ENCODE assay signal across 17 mouse cellular contexts in genomic region chr4:5486786-5487185, GRCm38 (mm10).
"Had no signal": no experiment of that assay in that cellular context is flagged by ENCODE, and none has a peak within 500 bp of the region (broad histone marks: within the 10 kb centered on the region; RNA-seq: fewer than 3 reads in every experiment).

No protein-coding gene starts in this region.

- H3K27me3 ChIP-seq: limb, embryonic 13.5 days; liver, embryonic 12.5 days; liver, embryonic 15.5 days had no signal

- H3K9ac ChIP-seq: limb, embryonic 13.5 days; liver, embryonic 12.5 days; liver, embryonic 15.5 days had no signal

- H3K4me3 ChIP-seq: layer of hippocampus, adult 2 months; limb, embryonic 10.5 days; limb, embryonic 13.5 days; liver, embryonic 12.5 days; liver, embryonic 15.5 days had no signal

- H3K36me3 ChIP-seq: limb, embryonic 10.5 days; limb, embryonic 13.5 days; liver, embryonic 12.5 days; liver, embryonic 15.5 days had no signal

- DNase-seq: kidney, adult 2 months; kidney, postnatal 4 days; layer of hippocampus, adult 9-11 months; liver; midbrain, embryonic 14.5 days; right cerebral cortex, postnatal 4 days; thymus, adult 2 months; thymus, postnatal 14 days had no signal

- H3K27ac ChIP-seq: kidney, postnatal 0 days; layer of hippocampus, adult 2 months; limb, embryonic 10.5 days; limb, embryonic 13.5 days; liver, embryonic 12.5 days; liver, embryonic 15.5 days; stomach, postnatal 0 days had no signal

- H3K4me2 ChIP-seq: limb, embryonic 13.5 days; liver, embryonic 12.5 days; liver, embryonic 15.5 days; midbrain, embryonic 11.5 days had no signal

- H3K4me1 ChIP-seq: limb, embryonic 10.5 days; limb, embryonic 13.5 days; liver, embryonic 12.5 days; liver, embryonic 15.5 days had no signal

- H3K9me3 ChIP-seq: limb, embryonic 10.5 days; limb, embryonic 13.5 days; liver, embryonic 12.5 days; liver, embryonic 15.5 days had no signal

- ATAC-seq: intestine, postnatal 0 days; liver, embryonic 12.5 days had no signal
